Mouse (Mus musculus) heart, postnatal 0 days (tissue): ENCODE results near the gene Abi3. TPM values are rescaled to one million over a fixed set of nuclear protein-coding genes. Genes with fewer than 3 reads are reported as not detected.

ENCODE experiments used
- ATAC-seq: fragments of 200-750 bp; cut with Nextera tagmentation; 2 replicates; pipeline ENCODE4 v1.8.0; 2017; ENCODE audit warnings: low read depth, moderate number of reproducible peaks, moderate library complexity; ENCODE audit not compliant: insufficient read depth
- DNase-seq: peaks from one replicate; pipeline ENCODE4 v3.0.0-alpha.2; 2016; ENCODE audit warnings: low spot score
- H3K27ac ChIP-seq: fragments of 300-500 bp; sonication (generic); 2 replicates; pipeline ENCODE4 v1.5.1; 2014; ENCODE audit warnings: low read depth, mild to moderate bottlenecking
- H3K27me3 ChIP-seq: fragments of 300-500 bp; sonication (generic); 2 replicates; pipeline ENCODE4 v1.6.1; 2014; ENCODE audit warnings: low read length, mixed read lengths; ENCODE audit not compliant: control insufficient read depth, insufficient read depth
- H3K36me3 ChIP-seq: fragments of 300-500 bp; sonication (generic); replicated peaks from 2 replicates; pipeline ENCODE4 v1.6.1; 2014; ENCODE audit warnings: low read length, mixed read lengths; ENCODE audit not compliant: control insufficient read depth, insufficient read depth
- H3K4me1 ChIP-seq: fragments of 300-500 bp; sonication (generic); 2 replicates; pipeline ENCODE4 v1.6.1; 2014; ENCODE audit warnings: antibody characterized with exemption; ENCODE audit not compliant: control insufficient read depth, insufficient read depth
- H3K4me2 ChIP-seq: fragments of 300-500 bp; sonication (generic); 2 replicates; pipeline ENCODE4 v1.6.1; 2014; ENCODE audit warnings: low read depth, mild to moderate bottlenecking, low read length, moderate library complexity
- H3K4me3 ChIP-seq: fragments of 300-500 bp; sonication (generic); 2 replicates; pipeline ENCODE4 v1.5.1; 2014; ENCODE audit warnings: low read depth, low read length
- H3K9ac ChIP-seq: fragments of 300-500 bp; sonication (generic); replicated peaks from 2 replicates; pipeline ENCODE4 v1.6.1; 2014; ENCODE audit warnings: low read depth, low read length, mixed read lengths
- H3K9me3 ChIP-seq: fragments of 300-500 bp; sonication (generic); replicated peaks from 2 replicates; pipeline ENCODE4 v1.6.1; 2016; ENCODE audit warnings: low read length; ENCODE audit not compliant: control insufficient read depth
- CTCF ChIP-seq: IDR thresholded peaks from 2 replicates; pipeline ENCODE4 v1.5.1; 2016; ENCODE audit warnings: antibody characterized with exemption, control low read depth, low read depth
- EP300 ChIP-seq: IDR thresholded peaks from 2 replicates; pipeline ENCODE4 v1.6.1; 2016; ENCODE audit warnings: antibody characterized with exemption, low read depth
- WGBS: fragments of 180-500 bp; shearing (Covaris S2); extraction: QIAGEN DNeasy Blood & Tissue Kit; methylation state at CpG from one replicate; pipeline ENCODE4 v1.1.7; 2014; 5-methylcytosine and 5-hydroxymethylcytosine counted together
- polyA plus RNA-seq: library from polyadenylated mRNA; unstranded; fragments of >200 nt; fragmentation: Nextera tagmentation; extraction: Ambion mirVana; gene quantifications from 2 replicates; pipeline ENCODE4 v1.2.1, GENCODE M21; 2015
- total RNA-seq: library from RNA; depleted of rRNA; stranded (reverse); fragments of >200 nt; gene quantifications from 2 replicates; pipeline ENCODE4 v1.2.3, GENCODE M21; 2014; ENCODE audit warnings: low replicate concordance

Abi3 gene
- total and polyA plus RNA-seq, 2 experiments from 2014 or later, result 13.4 to 14.3 TPM

GRCm38 (mm10) chr11:95792950-95793509 is 49.2 kb downstream of the Abi3 start:
- H3K4me1 ChIP-seq, result peaks cover 26% of the 10 kb centered on the region
- no peak overlapping the region for H3K27ac ChIP-seq
- H3K9ac ChIP-seq, result no peak overlapping the region
- no peak overlapping the region for H3K4me3 ChIP-seq
- 57% methylated on average over 8 of the region's 8 CpGs for WGBS
- DNase-seq (no peak), ATAC-seq (no peak)
- no peak for TF ChIP-seq CTCF
- TF ChIP-seq EP300, result no peak
- H3K4me2 ChIP-seq, result no peak overlapping the region
- H3K9me3 ChIP-seq, result no peaks in the 10 kb centered on the region
- H3K36me3 ChIP-seq, result no peaks in the 10 kb centered on the region
- H3K27me3 ChIP-seq, result peaks cover 11% of the 10 kb centered on the region; the same call in 1 of the 2 replicates

DNA sequence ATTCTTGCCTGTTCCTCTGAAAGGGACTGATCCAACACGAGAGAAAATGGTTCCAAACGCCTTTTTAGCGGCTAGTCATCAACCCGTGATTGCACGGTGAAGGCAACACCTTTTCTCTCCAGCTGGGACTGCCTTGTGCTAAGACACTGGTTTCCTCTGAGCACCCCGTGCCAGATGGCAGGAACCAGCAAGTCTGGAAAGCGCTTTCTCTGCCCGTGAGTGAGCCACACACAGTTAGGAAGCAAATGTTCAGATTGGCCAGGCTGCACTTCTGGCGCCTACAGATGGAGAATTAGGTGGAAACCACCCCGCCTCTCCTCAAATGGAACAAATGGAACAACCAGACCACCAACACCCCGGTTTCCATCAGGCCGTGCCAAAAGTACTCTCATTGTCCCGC is 50.5 kb downstream of the Abi3 start:
- TF ChIP-seq CTCF (no peak), EP300 (no peak)
- H3K27ac ChIP-seq, result no peak overlapping the region
- ATAC-seq (no peak), DNase-seq (no peak)
- H3K27me3 ChIP-seq, result peaks cover 7% of the 10 kb centered on the region; the same call in 1 of the 2 replicates
- no peaks in the 10 kb centered on the region for H3K36me3 ChIP-seq
- no peak overlapping the region for H3K4me2 ChIP-seq
- 90% methylated on average over 13 of the region's 13 CpGs for WGBS
- no peaks in the 10 kb centered on the region for H3K9me3 ChIP-seq
- no peak overlapping the region for H3K4me3 ChIP-seq
- H3K9ac ChIP-seq, result no peak overlapping the region
- peaks cover 26% of the 10 kb centered on the region for H3K4me1 ChIP-seq

GRCm38 (mm10) chr11:95789451-95789891 is 52.8 kb downstream of the Abi3 start:
- no peak for TF ChIP-seq EP300
- no peak for TF ChIP-seq CTCF
- H3K27me3 ChIP-seq, result no peaks in the 10 kb centered on the region
- 74% methylated on average over 8 of the region's 8 CpGs for WGBS
- DNase-seq (no peak), ATAC-seq (no peak)
- no peak overlapping the region for H3K27ac ChIP-seq
- H3K9me3 ChIP-seq, result 0 out of 2 replicates have a peak, but pooled peaks cover 3% of the 10 kb centered on the region
- peaks cover 7% of the 10 kb centered on the region; the same call in 1 of the 2 replicates for H3K4me1 ChIP-seq
- H3K9ac ChIP-seq, result no peak overlapping the region
- H3K4me3 ChIP-seq, result no peak overlapping the region
- H3K4me2 ChIP-seq, result no peak overlapping the region
- no peaks in the 10 kb centered on the region for H3K36me3 ChIP-seq

DNA sequence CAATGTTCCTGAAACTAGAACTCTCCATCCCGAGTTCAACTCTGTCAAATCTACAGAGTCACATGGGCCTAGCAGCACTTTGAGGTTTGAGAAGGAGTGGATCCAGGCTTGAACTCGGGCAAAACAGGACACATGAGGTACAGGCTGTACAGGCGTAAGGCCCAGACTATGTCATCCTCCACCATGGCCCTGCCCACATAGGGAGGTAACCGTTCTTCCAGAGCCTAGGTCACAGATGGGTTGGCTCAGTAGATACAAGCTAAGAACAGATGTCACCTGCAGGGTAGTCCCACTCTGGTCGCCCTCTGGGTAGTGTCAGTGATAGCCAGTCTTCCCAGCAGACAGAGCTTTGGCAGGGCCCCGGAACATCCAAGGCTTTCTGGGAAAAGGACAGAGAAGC is 55.8 kb downstream of the Abi3 start:
- H3K4me3 ChIP-seq, result no peak overlapping the region
- 0 out of 2 replicates have a peak, but pooled peaks cover 3% of the 10 kb centered on the region for H3K9me3 ChIP-seq
- no peak overlapping the region for H3K9ac ChIP-seq
- H3K4me1 ChIP-seq, result no peaks in the 10 kb centered on the region
- no peak overlapping the region for H3K27ac ChIP-seq
- no peak overlapping the region for H3K4me2 ChIP-seq
- TF ChIP-seq CTCF (no peak), EP300 (no peak)
- no peaks in the 10 kb centered on the region for H3K27me3 ChIP-seq
- ATAC-seq, result no peak
- WGBS, result 75% methylated on average over 6 of the region's 6 CpGs
- H3K36me3 ChIP-seq, result no peaks in the 10 kb centered on the region
- no peak for DNase-seq

DNA sequence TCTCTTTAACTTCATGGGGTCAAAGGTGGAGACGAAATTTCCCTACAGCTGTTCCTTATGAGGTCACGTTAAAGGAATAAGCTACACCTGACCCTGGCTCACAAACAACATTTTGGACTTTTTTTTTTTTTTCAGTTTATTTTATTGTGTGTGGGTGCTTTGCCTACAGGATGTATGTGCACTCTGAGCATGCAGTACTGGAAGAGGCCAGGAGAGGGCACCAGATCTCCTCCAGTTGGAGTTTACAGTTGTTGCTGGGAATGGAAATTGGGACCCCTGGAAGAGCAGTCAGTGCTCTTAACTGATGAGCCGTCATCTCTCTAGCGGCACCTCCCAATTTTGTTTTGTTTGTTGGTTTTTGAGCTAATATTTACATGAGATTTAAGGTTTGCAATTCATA is 56.6 kb downstream of the Abi3 start:
- WGBS, result 95% methylated on average over 4 of the region's 4 CpGs
- Histone ChIP-seq H3K27ac (no peak overlapping the region), H3K9ac (no peak overlapping the region), H3K36me3 (no peaks in the 10 kb centered on the region), H3K4me1 (no peaks in the 10 kb centered on the region), H3K4me2 (no peak overlapping the region), H3K9me3 (0 out of 2 replicates have a peak, but pooled peaks cover 3% of the 10 kb centered on the region), H3K27me3 (no peaks in the 10 kb centered on the region), H3K4me3 (no peak overlapping the region)
- peak; percentile 20 for TF ChIP-seq CTCF
- no peak for TF ChIP-seq EP300
- DNase-seq (no peak), ATAC-seq (no peak)

DNA sequence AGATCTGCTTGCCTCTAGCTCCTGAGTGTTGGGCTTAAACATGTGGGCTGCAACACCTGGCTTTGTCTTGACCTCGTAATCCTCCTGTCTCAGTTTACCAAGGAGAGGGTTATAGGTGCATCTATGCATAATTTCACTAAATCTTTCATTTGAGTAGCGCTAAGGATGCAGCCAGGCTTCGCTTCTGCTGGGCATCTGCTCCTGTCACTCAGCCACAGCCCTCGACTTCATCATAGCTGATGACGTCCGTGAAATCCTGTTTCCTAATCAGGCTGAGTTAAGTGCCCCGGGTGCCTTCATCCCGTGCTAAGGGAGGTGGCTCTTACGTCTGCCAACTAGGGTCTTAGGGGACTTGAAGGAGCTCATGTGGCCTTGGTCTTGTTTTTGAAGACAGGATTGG is 58.3 kb downstream of the Abi3 start:
- DNase-seq (no peak), ATAC-seq (no peak)
- H3K4me3 ChIP-seq, result no peak overlapping the region
- no peaks in the 10 kb centered on the region for H3K4me1 ChIP-seq
- H3K9me3 ChIP-seq, result 0 out of 2 replicates have a peak, but pooled peaks cover 3% of the 10 kb centered on the region
- H3K4me2 ChIP-seq, result no peak overlapping the region
- no peaks in the 10 kb centered on the region for H3K27me3 ChIP-seq
- TF ChIP-seq EP300 (no peak), CTCF (no peak)
- no peak overlapping the region for H3K9ac ChIP-seq
- 62% methylated on average over 9 of the region's 9 CpGs for WGBS
- no peaks in the 10 kb centered on the region for H3K36me3 ChIP-seq
- H3K27ac ChIP-seq, result no peak overlapping the region
